Mouse (Mus musculus) heart, embryonic 16.5 days (tissue): Measurements from ENCODE around the gene Kcnk13. TPM values are rescaled to one million over a fixed set of nuclear protein-coding genes. Genes with fewer than 3 reads are reported as not detected.
A peak's percentile ranks its signal among the peaks of the same experiment; 100 is the strongest.

Experiments
- ATAC-seq: fragments of 200-750 bp; cut with Nextera tagmentation; replicated peaks from 2 replicates; pipeline ENCODE4 v1.8.0; 2017; ENCODE audit warnings: moderate number of reproducible peaks; ENCODE audit not compliant: insufficient read depth, low FRiP score; ENCODE audit errors: extremely low read depth
- H3K27ac ChIP-seq: fragments of 300-500 bp; sonication (generic); 2 replicates; pipeline ENCODE4 v1.5.1; 2014; ENCODE audit warnings: mild to moderate bottlenecking, low read length, control low read depth, moderate library complexity
- H3K27me3 ChIP-seq: fragments of 300-500 bp; sonication (generic); 2 replicates; pipeline ENCODE4 v1.6.1; 2014; ENCODE audit warnings: low read length, mixed read lengths; ENCODE audit not compliant: control insufficient read depth, insufficient read depth
- H3K36me3 ChIP-seq: fragments of 300-500 bp; sonication (generic); 2 replicates; pipeline ENCODE4 v1.6.1; 2014; ENCODE audit not compliant: control insufficient read depth, insufficient read depth
- H3K4me1 ChIP-seq: fragments of 300-500 bp; sonication (generic); 2 replicates; pipeline ENCODE4 v1.6.1; 2014; ENCODE audit warnings: low read length, mixed read lengths; ENCODE audit not compliant: control insufficient read depth, insufficient read depth
- H3K4me2 ChIP-seq: fragments of 300-500 bp; sonication (generic); 2 replicates; pipeline ENCODE4 v1.6.1; 2014; ENCODE audit warnings: low read depth, mild to moderate bottlenecking, control low read depth, low read length
- H3K4me3 ChIP-seq: fragments of 300-500 bp; sonication (generic); 2 replicates; pipeline ENCODE4 v1.5.1; 2014; ENCODE audit warnings: mild to moderate bottlenecking, control low read depth, low read length
- H3K9ac ChIP-seq: fragments of 300-500 bp; sonication (generic); 2 replicates; pipeline ENCODE4 v1.6.1; 2014; ENCODE audit warnings: low read length, control low read depth
- H3K9me3 ChIP-seq: fragments of 300-500 bp; sonication (generic); replicated peaks from 2 replicates; pipeline ENCODE4 v1.6.1; 2016; ENCODE audit warnings: low read length; ENCODE audit not compliant: control insufficient read depth
- WGBS: fragments of 180-500 bp; shearing (Covaris S2); extraction: QIAGEN DNeasy Blood & Tissue Kit; methylation state at CpG from one replicate; pipeline ENCODE4 v1.1.7; 2014; 5-methylcytosine and 5-hydroxymethylcytosine counted together
- polyA plus RNA-seq: library from polyadenylated mRNA; unstranded; fragments of >200 nt; fragmentation: Nextera tagmentation; extraction: Ambion mirVana; gene quantifications from 2 replicates; pipeline ENCODE4 v1.2.1, GENCODE M21; 2015

The Kcnk13 gene
- 0.22 and 0.36 TPM in 2 replicates for polyA plus RNA-seq

DNA sequence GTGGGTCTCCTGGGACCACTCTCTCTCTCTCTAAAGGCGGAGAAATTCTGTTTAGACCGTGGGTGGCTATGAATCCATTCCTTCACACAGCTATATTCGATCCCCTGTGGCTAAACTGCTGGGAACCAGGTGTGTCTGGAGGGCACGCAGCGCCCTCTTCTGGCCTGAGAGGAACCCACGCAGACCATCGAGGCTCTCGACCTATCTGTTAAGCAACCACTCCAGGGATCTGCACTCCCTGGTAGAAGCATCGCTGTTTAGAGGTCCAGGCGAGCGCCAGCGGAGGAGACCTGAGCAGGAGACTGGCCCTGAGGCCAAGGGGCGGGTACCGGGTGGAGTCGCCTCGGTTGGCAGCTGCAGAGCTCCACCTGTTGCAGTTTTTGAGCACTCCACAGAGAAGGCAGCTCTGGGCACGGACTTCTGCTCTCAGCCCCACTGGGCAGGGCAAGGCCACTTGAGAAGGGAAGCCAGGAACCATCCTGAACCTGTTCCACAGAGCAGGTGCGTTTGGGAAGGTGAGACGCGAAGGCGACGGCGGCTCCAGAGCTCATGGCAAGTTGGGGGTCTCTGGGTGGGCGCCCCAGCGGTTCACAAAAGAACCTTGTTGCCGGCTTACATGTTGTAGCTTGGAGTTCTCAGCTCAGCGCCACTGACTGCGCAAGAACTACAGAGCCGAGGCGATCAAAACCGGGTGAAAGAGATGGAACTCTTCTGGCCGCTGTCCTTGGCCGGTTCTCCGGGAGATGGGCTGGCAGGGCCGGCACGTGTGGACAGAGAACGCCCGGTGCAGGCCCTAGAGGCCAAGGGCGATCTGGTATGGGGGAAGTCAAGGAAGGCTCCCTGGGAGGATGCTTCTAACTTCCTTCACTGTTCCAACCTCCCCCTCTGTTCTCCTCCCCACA, at the start of gene Kcnk13:
TSS of gene Kcnk13 (plus strand) at position 199 of the 902 bp plus-strand sequence.
- peak within 1 kb of the TSS; percentile 61 for H3K4me3 ChIP-seq
- H3K9me3 ChIP-seq = no peaks in the 10 kb centered on the region
- no peaks in the 10 kb centered on the region for H3K36me3 ChIP-seq
- WGBS = 2% methylated on average over 39 of the region's 39 CpGs
- H3K27ac ChIP-seq = no peak within 1 kb of the TSS
- peak within 1 kb of the TSS; percentile 39 for H3K9ac ChIP-seq
- peaks cover 21% of the 10 kb centered on the region for H3K4me1 ChIP-seq
- ATAC-seq = peak; percentile 50; the same call in 1 of the 2 replicates
- H3K27me3 ChIP-seq = peaks cover 60% of the 10 kb centered on the region
- peak within 1 kb of the TSS; percentile 95 for H3K4me2 ChIP-seq

DNA sequence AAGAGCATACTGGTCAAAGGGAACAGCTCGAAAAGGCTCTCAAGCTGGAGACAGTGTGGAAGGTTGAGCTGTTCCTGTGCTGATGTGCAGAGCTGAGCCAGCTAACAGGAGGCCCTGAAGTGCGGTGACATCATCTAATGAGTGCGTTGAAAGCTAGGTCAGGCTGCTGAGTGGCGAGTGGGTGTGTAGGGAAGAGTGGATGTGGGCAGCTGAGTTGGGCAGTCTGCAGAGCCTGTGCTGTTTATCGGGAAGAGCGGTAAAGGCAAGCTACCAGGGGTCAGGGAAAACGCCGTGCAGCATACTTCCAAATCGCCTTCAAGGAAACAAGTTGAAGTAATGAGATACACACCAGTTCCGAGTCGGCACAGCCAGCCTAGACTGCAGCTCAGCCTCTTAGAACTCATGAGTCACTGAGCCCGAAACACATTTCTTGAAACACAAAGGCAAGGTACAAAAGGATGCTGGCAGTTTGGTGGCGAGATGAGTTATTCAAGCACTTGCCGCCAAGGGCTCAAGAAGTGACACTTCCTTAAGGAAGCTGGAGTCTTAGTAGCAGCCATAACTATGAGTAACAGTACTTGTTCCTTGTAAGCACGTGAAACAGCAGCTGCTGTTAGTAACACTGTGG, 46.4 kb upstream of the Kcnk13 start:
- Histone ChIP-seq H3K4me3 (no peak overlapping the region), H3K27ac (peak overlapping the region; percentile 4; the same call in 1 of the 2 replicates), H3K9ac (no peak overlapping the region), H3K9me3 (no peaks in the 10 kb centered on the region), H3K27me3 (no peaks in the 10 kb centered on the region), H3K4me1 (peaks cover 10% of the 10 kb centered on the region), H3K36me3 (peaks cover 21% of the 10 kb centered on the region), H3K4me2 (peak overlapping the region; percentile 1; the same call in 1 of the 2 replicates)
- peak; percentile 69; the same call in 1 of the 2 replicates for ATAC-seq
- 42% methylated on average over 15 of the region's 15 CpGs for WGBS

DNA sequence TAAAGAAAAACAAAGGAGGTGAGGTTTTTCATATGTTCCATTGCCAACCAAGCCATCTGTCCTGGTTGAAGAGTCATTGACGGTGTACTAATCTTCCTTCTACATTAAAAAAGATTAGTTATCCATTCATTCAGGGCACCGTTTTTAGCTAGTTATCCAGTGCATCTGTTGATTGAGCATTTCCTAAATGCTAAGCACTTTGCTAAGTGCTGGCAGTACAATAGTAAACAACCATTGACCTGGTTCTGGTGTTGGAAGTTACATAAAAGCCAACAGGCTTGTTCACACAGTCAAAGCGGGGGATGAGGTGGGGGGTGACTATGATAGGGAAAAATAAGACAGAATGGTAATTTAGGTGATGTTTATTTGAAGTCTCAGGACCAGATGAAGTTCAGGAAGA, 44.7 kb upstream of the Kcnk13 start:
- ATAC-seq = no peak
- Histone ChIP-seq H3K27me3 (no peaks in the 10 kb centered on the region), H3K4me1 (peaks cover 15% of the 10 kb centered on the region), H3K4me2 (no peak overlapping the region), H3K27ac (no peak overlapping the region), H3K36me3 (peaks cover 14% of the 10 kb centered on the region), H3K9ac (no peak overlapping the region), H3K4me3 (no peak overlapping the region), H3K9me3 (no peaks in the 10 kb centered on the region)
- WGBS = 92% methylated on average over 3 of the region's 3 CpGs

GRCm38 (mm10) chr12:99921045-99921444, 43.3 kb upstream of the Kcnk13 start:
- 82% methylated on average over 3 of the region's 3 CpGs for WGBS
- H3K4me3 ChIP-seq = no peak overlapping the region
- H3K27ac ChIP-seq = no peak overlapping the region
- H3K36me3 ChIP-seq = peaks cover 10% of the 10 kb centered on the region; the same call in 1 of the 2 replicates
- ATAC-seq = no peak
- no peak overlapping the region for H3K9ac ChIP-seq
- no peak overlapping the region for H3K4me2 ChIP-seq
- H3K9me3 ChIP-seq = no peaks in the 10 kb centered on the region
- H3K27me3 ChIP-seq = no peaks in the 10 kb centered on the region
- H3K4me1 ChIP-seq = peaks cover 14% of the 10 kb centered on the region

DNA sequence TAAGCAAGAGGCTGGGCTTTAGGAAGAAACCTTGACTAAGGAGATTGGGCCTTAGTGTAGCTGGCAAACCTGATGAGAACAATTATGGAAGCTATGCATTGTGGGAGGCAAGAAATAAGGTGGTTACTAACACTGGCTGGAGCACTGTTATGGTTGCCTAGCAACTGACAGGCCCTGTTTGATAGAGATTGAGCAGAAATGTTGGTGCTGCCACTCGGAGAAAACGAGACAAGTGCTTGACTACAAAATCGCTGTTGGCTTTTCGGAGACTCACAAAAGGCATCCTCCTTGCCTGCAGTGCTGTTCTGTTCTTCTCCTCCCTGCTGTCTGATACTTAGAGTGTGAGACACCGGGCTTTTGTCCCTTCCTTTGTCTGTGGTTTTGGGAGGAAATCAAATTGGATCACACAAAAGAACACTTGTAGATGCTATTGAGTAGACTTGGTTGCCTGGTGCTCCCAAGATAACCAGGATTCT, 41.1 kb upstream of the Kcnk13 start:
- WGBS = 46% methylated on average over 5 of the region's 5 CpGs
- no peaks in the 10 kb centered on the region for H3K27me3 ChIP-seq
- no peak overlapping the region for H3K9ac ChIP-seq
- H3K4me3 ChIP-seq = no peak overlapping the region
- no peak overlapping the region for H3K27ac ChIP-seq
- H3K4me2 ChIP-seq = no peak overlapping the region
- peaks cover 20% of the 10 kb centered on the region for H3K36me3 ChIP-seq
- no peak for ATAC-seq
- no peaks in the 10 kb centered on the region for H3K9me3 ChIP-seq
- H3K4me1 ChIP-seq = peaks cover 7% of the 10 kb centered on the region

DNA sequence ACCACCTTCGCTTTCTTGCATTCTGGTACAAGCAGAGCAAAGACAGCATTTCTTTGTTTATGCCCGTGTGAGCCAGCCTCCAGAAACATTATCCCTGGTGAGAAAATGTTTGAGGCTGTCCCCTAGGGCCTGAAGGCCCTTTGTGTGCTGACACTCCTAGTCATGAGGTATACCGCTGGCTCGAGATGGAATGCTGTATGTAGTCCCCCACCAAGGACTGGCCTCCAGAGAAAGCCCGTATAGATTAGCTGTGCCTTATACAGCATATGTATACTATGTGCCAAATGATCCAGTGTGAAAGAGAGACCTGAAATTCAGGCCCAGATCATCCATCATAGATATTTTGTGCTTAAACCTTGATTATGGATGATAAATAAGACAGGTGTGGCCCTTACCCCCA, 40.6 kb upstream of the Kcnk13 start:
- Histone ChIP-seq H3K9me3 (no peaks in the 10 kb centered on the region), H3K9ac (no peak overlapping the region), H3K4me2 (no peak overlapping the region), H3K27ac (no peak overlapping the region), H3K4me3 (no peak overlapping the region), H3K4me1 (peaks cover 6% of the 10 kb centered on the region), H3K27me3 (no peaks in the 10 kb centered on the region), H3K36me3 (peaks cover 20% of the 10 kb centered on the region)
- WGBS = 71% methylated on average over 5 of the region's 5 CpGs
- ATAC-seq = no peak

- Histone ChIP-seq H3K27me3 (no peaks in the 10 kb centered on the region), H3K36me3 (peaks cover 12% of the 10 kb centered on the region), H3K4me2 (no peak overlapping the region), H3K4me1 (peaks cover 1% of the 10 kb centered on the region; the same call in 1 of the 2 replicates), H3K9ac (no peak overlapping the region), H3K27ac (no peak overlapping the region), H3K4me3 (no peak overlapping the region), H3K9me3 (no peaks in the 10 kb centered on the region)
- ATAC-seq = no peak
- WGBS = 79% methylated on average over 7 of the region's 7 CpGs
These were observed 36.0 kb upstream of the Kcnk13 start for GRCm38 (mm10) chr12:99928311-99928710.

DNA sequence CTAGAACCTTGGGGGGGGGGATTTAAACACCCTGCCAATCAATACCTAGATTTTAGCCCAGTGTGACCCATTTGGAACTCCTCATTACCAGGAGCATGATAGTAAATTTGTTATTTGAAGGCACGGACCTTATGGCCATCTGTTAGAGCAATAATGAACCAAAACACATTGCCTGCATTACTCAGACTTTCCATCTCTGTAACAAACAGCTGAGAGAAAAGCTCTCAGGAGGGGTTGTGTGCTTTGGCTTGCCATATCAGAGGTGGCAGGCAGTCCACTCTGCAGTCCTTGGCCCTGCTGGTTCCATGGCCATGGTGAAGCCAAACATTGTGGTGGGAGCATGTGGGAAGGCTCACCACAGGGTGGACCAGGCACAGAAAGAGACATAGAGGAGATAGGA, 35.1 kb upstream of the Kcnk13 start:
- Histone ChIP-seq H3K9me3 (no peaks in the 10 kb centered on the region), H3K4me3 (no peak overlapping the region), H3K4me2 (no peak overlapping the region), H3K27me3 (no peaks in the 10 kb centered on the region), H3K36me3 (peaks cover 12% of the 10 kb centered on the region), H3K4me1 (no peaks in the 10 kb centered on the region), H3K9ac (no peak overlapping the region), H3K27ac (no peak overlapping the region)
- WGBS = 81% methylated on average over 1 of the region's 1 CpGs
- no peak for ATAC-seq

DNA sequence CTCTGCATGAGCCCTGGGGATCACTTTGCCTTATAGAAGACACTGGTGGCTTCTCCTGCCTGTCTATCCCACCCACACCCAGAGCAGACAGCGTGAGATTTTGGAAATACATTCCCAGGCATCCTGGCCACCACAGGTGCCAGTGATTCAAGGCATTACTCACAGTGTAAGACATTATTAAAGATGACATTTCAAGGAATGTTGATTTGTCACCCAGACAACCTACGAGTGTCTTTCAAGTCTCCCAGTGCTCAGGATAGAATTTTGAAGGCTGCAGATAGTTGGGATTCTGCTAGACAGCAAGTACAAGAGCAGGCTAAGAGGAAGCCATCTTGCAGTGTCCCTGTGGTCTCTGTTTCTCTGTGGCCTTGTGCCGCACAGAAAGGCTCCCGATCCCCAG, 32.1 kb upstream of the Kcnk13 start:
- no peaks in the 10 kb centered on the region for H3K9me3 ChIP-seq
- no peak overlapping the region for H3K4me3 ChIP-seq
- H3K27ac ChIP-seq = no peak overlapping the region
- 0 out of 2 replicates have a peak, but pooled peaks cover 7% of the 10 kb centered on the region for H3K36me3 ChIP-seq
- ATAC-seq = no peak
- no peaks in the 10 kb centered on the region for H3K27me3 ChIP-seq
- H3K4me2 ChIP-seq = no peak overlapping the region
- H3K4me1 ChIP-seq = no peaks in the 10 kb centered on the region
- no peak overlapping the region for H3K9ac ChIP-seq
- WGBS = 83% methylated on average over 4 of the region's 4 CpGs
